Mouse (Mus musculus): ENCODE measurements around the gene Fcf1. TPM values are rescaled to one million over a fixed set of nuclear protein-coding genes. Genes with fewer than 3 reads are reported as not detected.

Gene Fcf1
- total RNA-seq, 2 experiments from 2014 or later, result 28.6 to 38.3 TPM

Other genes starting within 250 kb of the Fcf1 start
- gene Npc2, start 197.7 kb upstream of the Fcf1 start, total RNA-seq (2021), result 10 to 100 TPM; 27.3 to 32.2 TPM
- gene Isca2, start 197.6 kb upstream of the Fcf1 start, total RNA-seq (2021), result 10 to 100 TPM; 51.5 to 61.1 TPM
- under 1 TPM; 0.32 to 0.60 TPM for gene Ltbp2, start 94.4 kb upstream of the Fcf1 start, total RNA-seq (2021)
- 100 to 1,000 TPM; 101 to 120 TPM for gene Arel1, start within 50 bp of the Fcf1 start, total RNA-seq (2021)
- 100 to 1,000 TPM; 111 to 126 TPM for gene Ylpm1, start 25.4 kb downstream of the Fcf1 start, total RNA-seq (2021)
- gene Prox2, start 139.9 kb downstream of the Fcf1 start, total RNA-seq (2021), result 1 to 10 TPM; 1.3 to 1.4 TPM
- gene Dlst, start 139.9 kb downstream of the Fcf1 start, total RNA-seq (2021), result 100 to 1,000 TPM; 157 TPM
- gene Rps6kl1, start 180.4 kb downstream of the Fcf1 start, total RNA-seq (2021), result 10 to 100 TPM; 31.8 to 35.5 TPM
- gene Pgf, start 206.9 kb downstream of the Fcf1 start, total RNA-seq (2021), result 1 to 10 TPM; 1.7 to 2.8 TPM
- 10 to 100 TPM; 59.8 to 76.8 TPM for gene Eif2b2, start 248.6 kb downstream of the Fcf1 start, total RNA-seq (2021)